Comparison of ENCODE assay signal across 15 mouse cellular contexts in the genomic region with DNA sequence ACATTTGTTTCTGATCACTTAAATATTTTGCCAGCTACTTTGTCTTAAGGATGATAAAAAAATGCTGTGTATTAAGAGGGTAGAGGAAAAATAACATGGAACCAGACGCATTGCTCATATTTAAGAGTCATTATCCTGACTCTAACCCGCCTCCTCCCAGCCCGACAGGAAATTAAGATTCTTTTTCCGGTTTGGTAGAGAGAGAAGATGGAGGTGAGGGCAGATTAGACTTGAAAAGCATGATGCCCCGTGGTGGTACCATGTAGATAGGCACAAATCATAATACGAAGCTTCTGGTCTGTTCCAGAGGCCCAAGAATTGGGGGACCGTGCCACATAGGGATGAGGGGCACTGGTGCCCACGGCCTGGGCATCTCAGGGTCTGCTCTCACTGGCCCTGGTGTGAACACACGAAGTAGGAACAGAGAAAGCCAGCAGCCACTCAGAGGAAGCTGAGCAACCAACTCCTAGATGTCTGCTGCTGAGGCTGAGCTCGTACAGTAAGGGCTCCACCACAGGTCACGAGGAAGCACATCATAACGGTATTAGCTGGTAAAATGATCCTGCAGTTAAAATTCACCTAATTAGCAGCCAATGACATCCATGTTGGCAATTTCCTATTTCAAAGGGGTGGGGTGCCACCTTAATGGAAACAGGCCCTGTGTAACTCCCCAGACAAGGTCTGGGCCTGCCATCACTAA. TPM values are rescaled to one million over a fixed set of nuclear protein-coding genes. Genes with fewer than 3 reads are reported as not detected.
DNase-seq lines count a peak whose midpoint lies in the region; ATAC-seq lines count a peak whose summit lies in the region.
"Had no signal": no experiment of that assay in that cellular context is flagged by ENCODE, and none has a peak within 500 bp of the region (broad histone marks: within the 10 kb centered on the region; RNA-seq: fewer than 3 reads in every experiment).

No protein-coding gene starts in this region.

- peaks cover 9% of the 10 kb centered on the region for H3K4me1 ChIP-seq in embryonic facial prominence, embryonic 11.5 days (ENCODE audit: control insufficient read depth, insufficient read depth, low read length)
- peaks cover 94% of the 10 kb centered on the region for H3K4me1 ChIP-seq in embryonic facial prominence, embryonic 10.5 days
- peaks cover 65% of the 10 kb centered on the region for H3K4me1 ChIP-seq in forebrain, embryonic 11.5 days (replicated peaks; ENCODE audit: control insufficient read depth, insufficient read depth, low read length)
- H3K4me1 ChIP-seq in hindbrain, embryonic 16.5 days (ENCODE audit: control insufficient read depth, insufficient read depth, low read depth, low read length): peaks cover 46% of the 10 kb centered on the region

- no peak overlapping the region for H3K9ac ChIP-seq in embryonic facial prominence, embryonic 11.5 days (replicated peaks; ENCODE audit: low read length)
- H3K9ac ChIP-seq in forebrain, embryonic 11.5 days (ENCODE audit: low read length): no peak overlapping the region; the same call in 1 of the 2 replicates
- peak overlapping the region; percentile 30; the same call in 1 of the 2 replicates for H3K9ac ChIP-seq in hindbrain, embryonic 16.5 days (ENCODE audit: low read depth, low read length)
- H3K9ac ChIP-seq: limb, embryonic 15.5 days; lung, embryonic 15.5 days had no signal

- WGBS in embryonic facial prominence, embryonic 11.5 days: 56% methylated on average over 12 of the region's 12 CpGs
- 70% methylated on average over 12 of the region's 12 CpGs for WGBS in embryonic facial prominence, embryonic 10.5 days
- 62% methylated on average over 12 of the region's 12 CpGs for WGBS in forebrain, embryonic 11.5 days
- WGBS in hindbrain, embryonic 16.5 days: 52% methylated on average over 12 of the region's 12 CpGs

- no peaks in the 10 kb centered on the region for H3K9me3 ChIP-seq in embryonic facial prominence, embryonic 11.5 days (replicated peaks; ENCODE audit: control insufficient read depth, low read length)
- peaks cover 6% of the 10 kb centered on the region; the same call in 1 of the 2 replicates for H3K9me3 ChIP-seq in embryonic facial prominence, embryonic 10.5 days
- H3K9me3 ChIP-seq in forebrain, embryonic 11.5 days (ENCODE audit: control insufficient read depth, low read length): no peaks in the 10 kb centered on the region
- H3K9me3 ChIP-seq in hindbrain, embryonic 16.5 days (ENCODE audit: control insufficient read depth, low read length): no peaks in the 10 kb centered on the region
- H3K9me3 ChIP-seq: heart, embryonic 10.5 days; limb, embryonic 15.5 days; lung, embryonic 15.5 days had no signal

- ATAC-seq in embryonic facial prominence, embryonic 11.5 days (replicated peaks; ENCODE audit: insufficient number of reproducible peaks, low FRiP score, low TSS enrichment, low read depth): no peak
- no peak for ATAC-seq in forebrain, embryonic 11.5 days (replicated peaks; ENCODE audit: low FRiP score)
- no peak for ATAC-seq in hindbrain, embryonic 16.5 days

- no peaks in the 10 kb centered on the region for H3K27me3 ChIP-seq in embryonic facial prominence, embryonic 11.5 days (ENCODE audit: control insufficient read depth, insufficient read depth, low read length)
- peaks cover 25% of the 10 kb centered on the region for H3K27me3 ChIP-seq in embryonic facial prominence, embryonic 10.5 days (replicated peaks; ENCODE audit: low read depth, poor library complexity, severe bottlenecking)
- no peaks in the 10 kb centered on the region for H3K27me3 ChIP-seq in forebrain, embryonic 11.5 days (ENCODE audit: control insufficient read depth, insufficient read depth, low read length)
- H3K27me3 ChIP-seq in hindbrain, embryonic 16.5 days (replicated peaks; ENCODE audit: control insufficient read depth, insufficient read depth, low read length): no peaks in the 10 kb centered on the region
- H3K27me3 ChIP-seq: limb, embryonic 15.5 days had no signal

- H3K4me2 ChIP-seq in embryonic facial prominence, embryonic 11.5 days (ENCODE audit: low read depth, low read length): no peak overlapping the region
- peak overlapping the region; percentile 15; the same call in 1 of the 2 replicates for H3K4me2 ChIP-seq in forebrain, embryonic 11.5 days (ENCODE audit: low read depth, low read length, severe bottlenecking)
- H3K4me2 ChIP-seq in hindbrain, embryonic 16.5 days (ENCODE audit: low read length): peak overlapping the region; percentile 35
- H3K4me2 ChIP-seq: limb, embryonic 15.5 days; lung, embryonic 15.5 days had no signal

- H3K36me3 ChIP-seq in embryonic facial prominence, embryonic 11.5 days (replicated peaks; ENCODE audit: control insufficient read depth, insufficient read depth, low read depth, low read length): no peaks in the 10 kb centered on the region
- H3K36me3 ChIP-seq in embryonic facial prominence, embryonic 10.5 days (replicated peaks): peaks cover 16% of the 10 kb centered on the region
- no peaks in the 10 kb centered on the region for H3K36me3 ChIP-seq in forebrain, embryonic 11.5 days (ENCODE audit: control insufficient read depth, insufficient read depth, low read length)
- H3K36me3 ChIP-seq in hindbrain, embryonic 16.5 days (ENCODE audit: control insufficient read depth, insufficient read depth, low read length): no peaks in the 10 kb centered on the region
- H3K36me3 ChIP-seq: limb, embryonic 15.5 days; lung, embryonic 15.5 days had no signal

- no peak overlapping the region for H3K27ac ChIP-seq in embryonic facial prominence, embryonic 11.5 days (replicated peaks; ENCODE audit: low read depth, low read length)
- no peak overlapping the region for H3K27ac ChIP-seq in embryonic facial prominence, embryonic 10.5 days (replicated peaks)
- H3K27ac ChIP-seq in forebrain, embryonic 11.5 days (ENCODE audit: low read depth, low read length): peak overlapping the region; percentile 66
- H3K27ac ChIP-seq in hindbrain, embryonic 16.5 days (ENCODE audit: low read depth, low read length): peak overlapping the region; percentile 65
- H3K27ac ChIP-seq: heart, embryonic 10.5 days; kidney, postnatal 0 days; limb, embryonic 15.5 days; lung, embryonic 15.5 days had no signal

- DNase-seq in embryonic facial prominence, embryonic 11.5 days (ENCODE audit: low spot score): peak; percentile 46
- DNase-seq in embryonic facial prominence, embryonic 10.5 days (ENCODE audit: low spot score): no peak
- DNase-seq in forebrain, embryonic 11.5 days (ENCODE audit: low spot score): no peak
- DNase-seq in naive thymus-derived CD4-positive, alpha-beta T cell, adult 2 months (ENCODE audit: low read depth): peak; percentile 78
- no peak for DNase-seq in adrenal gland, postnatal 25 days
- no peak for DNase-seq in adrenal gland, adult (ENCODE audit: inconsistent age in 2 of 2, low spot score in 1 of 2)
- no peak for DNase-seq in urinary bladder, postnatal 25 days (ENCODE audit: low spot score)
- DNase-seq: adrenal gland, postnatal 36 days had no signal

- no peak overlapping the region for H3K4me3 ChIP-seq in embryonic facial prominence, embryonic 11.5 days (ENCODE audit: low read depth, low read length)
- no peak overlapping the region for H3K4me3 ChIP-seq in embryonic facial prominence, embryonic 10.5 days
- H3K4me3 ChIP-seq in forebrain, embryonic 11.5 days (ENCODE audit: low read depth, low read length): no peak overlapping the region
- H3K4me3 ChIP-seq in hindbrain, embryonic 16.5 days (ENCODE audit: low read length): no peak overlapping the region
- H3K4me3 ChIP-seq: erythroblast, embryonic 14.5 days; heart, embryonic 10.5 days; limb, embryonic 15.5 days; lung, embryonic 15.5 days had no signal

RNA-seq across cellular contexts. Expression of gene Bcl11b, which starts 32.2 kb away (rescaled TPM):
- polyA plus RNA-seq in embryonic facial prominence, embryonic 11.5 days (2014; fragmentation: Nextera tagmentation; extraction: Ambion mirVana): 14.8 and 15.5 TPM in 2 replicates
- polyA plus RNA-seq in embryonic facial prominence, embryonic 10.5 days (2016; fragmentation: Nextera tagmentation; extraction: Ambion mirVana): 7.3 and 10.4 TPM in 2 replicates
- polyA plus RNA-seq in forebrain, embryonic 11.5 days (2014; fragmentation: Nextera tagmentation; extraction: Ambion mirVana): 19.4 and 24.2 TPM in 2 replicates
- polyA plus RNA-seq in hindbrain, embryonic 16.5 days (2015; fragmentation: Nextera tagmentation; extraction: Ambion mirVana): 12.0 and 16.7 TPM in 2 replicates
- total RNA-seq in adrenal gland, postnatal 25 days (2021): 0.18 and 0.38 TPM in 2 replicates
- total RNA-seq: common myeloid progenitor, adult 5-6 weeks had no signal
- polyA plus RNA-seq: erythroblast, embryonic 14.5 days had no signal

Comparison
In these comparisons a context has a peak if more than half of its experiments do, and no peak if none do; other contexts are left out.
1. DNase-seq: peak in embryonic facial prominence, embryonic 11.5 days (single experiment) and naive thymus-derived CD4-positive, alpha-beta T cell, adult 2 months (single experiment); none in embryonic facial prominence, embryonic 10.5 days (single experiment), forebrain, embryonic 11.5 days (single experiment), adrenal gland, postnatal 25 days (single experiment), adrenal gland, adult (0 of 2) and urinary bladder, postnatal 25 days (single experiment).
2. H3K27ac ChIP-seq: peak in forebrain, embryonic 11.5 days (single experiment) and hindbrain, embryonic 16.5 days (single experiment); none in embryonic facial prominence, embryonic 11.5 days (single experiment) and embryonic facial prominence, embryonic 10.5 days (single experiment).